Mouse (Mus musculus) liver, adult 2 months (tissue): ENCODE results near the gene Lrch3.

ENCODE experiments used
- CTCF ChIP-seq: fragments of 200-500 bp; IDR thresholded peaks from 2 replicates; pipeline ENCODE4 v1.5.1; 2011; ENCODE audit warnings: low read depth, low read length, control low read depth
- POLR2A ChIP-seq: fragments of 200-500 bp; IDR thresholded peaks from 2 replicates; pipeline ENCODE4 v1.6.1; 2011; ENCODE audit warnings: low read length, control low read depth; ENCODE audit not compliant: insufficient read depth; ENCODE audit errors: extremely low read depth

DNA sequence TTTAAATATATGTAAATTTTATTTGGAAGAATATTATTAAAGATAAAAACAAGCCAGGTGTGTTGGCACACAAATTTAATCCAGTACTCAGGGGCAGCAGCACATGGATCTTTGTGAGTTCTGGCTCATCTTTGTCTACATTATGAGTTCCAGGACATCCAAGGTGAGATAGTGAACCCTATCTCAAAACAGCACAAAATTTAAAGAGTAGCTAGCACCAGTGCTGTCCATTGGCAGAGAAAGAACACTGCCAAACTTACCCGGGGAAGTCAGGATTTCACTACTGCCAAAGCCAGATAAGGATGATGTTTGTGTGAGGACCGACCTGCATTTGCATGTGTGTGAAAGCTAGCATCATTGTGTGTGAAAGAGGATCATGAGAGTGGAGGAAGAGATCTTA is 59.1 kb downstream of the Lrch3 start:
- TF ChIP-seq CTCF: no peak
- no peak for TF ChIP-seq POLR2A
